Mouse (Mus musculus): ENCODE results near the gene Gm39566. TPM values are rescaled to one million over a fixed set of nuclear protein-coding genes. Genes with fewer than 3 reads are reported as not detected.

Gene Gm39566
- polyA plus RNA-seq, 1 experiment from 2014 or later: not detected

- Histone ChIP-seq H3K36me3 (replicated peaks) (peaks cover 46% of the 10 kb centered on the region), H3K4me3 (no peak overlapping the region), H3K4me1 (peaks cover 9% of the 10 kb centered on the region; the same call in 1 of the 2 replicates), H3K27ac (replicated peaks) (no peak overlapping the region), H3K27me3 (replicated peaks; ENCODE audit: low read depth, poor library complexity, severe bottlenecking) (no peaks in the 10 kb centered on the region), H3K9me3 (peaks cover 7% of the 10 kb centered on the region; the same call in 1 of the 2 replicates)
- no peak for DNase-seq (ENCODE audit: low spot score)
- WGBS: 75% methylated on average over 2 of the region's 2 CpGs
Observed at GRCm38 (mm10) chr11:69823456-69823855, 8.4 kb upstream of the Gm39566 start.

- 85% methylated on average over 3 of the region's 3 CpGs for WGBS
- Histone ChIP-seq H3K9me3 (peaks cover 13% of the 10 kb centered on the region; the same call in 1 of the 2 replicates), H3K36me3 (replicated peaks) (peaks cover 32% of the 10 kb centered on the region), H3K27me3 (replicated peaks; ENCODE audit: low read depth, poor library complexity, severe bottlenecking) (no peaks in the 10 kb centered on the region), H3K4me3 (no peak within 1 kb of the TSS), H3K27ac (replicated peaks) (no peak within 1 kb of the TSS), H3K4me1 (peaks cover 9% of the 10 kb centered on the region; the same call in 1 of the 2 replicates)
- no peak for DNase-seq (ENCODE audit: low spot score)
Observed at GRCm38 (mm10) chr11:69822080-69822479, 7.0 kb upstream of the Gm39566 start, which contains the start of gene Spem1. Gene Spem1 (minus strand): TSS chr11:69822180.

DNA sequence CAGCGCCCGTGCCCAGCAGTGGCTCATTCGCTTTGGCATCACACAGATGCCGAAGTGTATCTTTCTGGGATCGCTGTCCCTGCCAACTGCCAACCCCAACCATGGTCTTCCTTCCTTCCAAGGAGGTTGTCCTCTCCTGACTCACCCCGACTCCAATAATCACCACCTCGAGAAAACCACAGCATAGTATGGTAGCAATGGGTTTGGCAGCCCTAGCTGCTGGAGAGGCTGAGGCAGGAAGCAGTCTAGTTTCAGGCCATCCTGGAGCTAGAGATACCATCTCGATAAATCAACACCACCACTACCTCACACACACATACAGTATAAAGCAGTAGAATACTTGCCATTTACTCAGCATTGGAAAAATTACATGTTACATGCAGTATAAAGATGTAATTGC, 3.8 kb upstream of the Gm39566 start:
- H3K4me3 ChIP-seq: no peak overlapping the region
- DNase-seq (ENCODE audit: low spot score): no peak
- 91% methylated on average over 8 of the region's 8 CpGs for WGBS
- peaks cover 4% of the 10 kb centered on the region; the same call in 1 of the 2 replicates for H3K4me1 ChIP-seq
- H3K27me3 ChIP-seq (replicated peaks; ENCODE audit: low read depth, poor library complexity, severe bottlenecking): no peaks in the 10 kb centered on the region; the same call in 1 of the 2 replicates
- H3K9me3 ChIP-seq: peaks cover 15% of the 10 kb centered on the region; the same call in 1 of the 2 replicates
- H3K36me3 ChIP-seq (replicated peaks): peaks cover under 1% of the 10 kb centered on the region
- no peak overlapping the region for H3K27ac ChIP-seq (replicated peaks)

DNA sequence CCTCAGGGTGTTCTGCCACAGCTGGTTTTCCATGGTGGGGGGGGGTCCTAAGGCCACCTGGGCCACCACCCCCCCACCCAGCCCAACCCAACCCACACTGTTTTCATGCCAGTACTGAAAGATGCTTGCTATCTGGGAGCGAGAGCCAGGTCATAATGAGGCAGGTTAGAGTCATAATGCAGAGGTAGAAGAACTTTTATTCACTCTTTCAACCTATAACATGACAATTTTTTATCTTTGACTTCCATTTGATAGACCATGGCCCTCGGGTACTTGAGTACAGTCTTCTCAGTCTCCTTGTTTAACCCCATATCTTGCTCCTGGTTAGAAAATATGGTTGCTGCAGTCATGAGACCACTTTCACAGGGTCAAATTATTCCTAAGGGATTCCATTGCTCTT, 3.3 kb upstream of the Gm39566 start, which contains the start of gene Spem2:
Gene Spem2 (minus strand): TSS at position 101 of the 400 bp plus-strand sequence.
- H3K27me3 ChIP-seq (replicated peaks; ENCODE audit: low read depth, poor library complexity, severe bottlenecking): no peaks in the 10 kb centered on the region; the same call in 1 of the 2 replicates
- H3K9me3 ChIP-seq: peaks cover 15% of the 10 kb centered on the region; the same call in 1 of the 2 replicates
- no peaks in the 10 kb centered on the region for H3K36me3 ChIP-seq (replicated peaks)
- 80% methylated on average over 2 of the region's 2 CpGs for WGBS
- no peaks in the 10 kb centered on the region for H3K4me1 ChIP-seq
- no peak within 1 kb of the TSS for H3K27ac ChIP-seq (replicated peaks)
- DNase-seq (ENCODE audit: low spot score): no peak
- no peak within 1 kb of the TSS for H3K4me3 ChIP-seq

GRCm38 (mm10) chr11:69816520-69816919, 1.4 kb upstream of the Gm39566 start:
- Histone ChIP-seq H3K9me3 (peaks cover 15% of the 10 kb centered on the region; the same call in 1 of the 2 replicates), H3K4me1 (no peaks in the 10 kb centered on the region), H3K27ac (replicated peaks) (no peak overlapping the region), H3K4me3 (no peak overlapping the region), H3K36me3 (replicated peaks) (no peaks in the 10 kb centered on the region), H3K27me3 (replicated peaks; ENCODE audit: low read depth, poor library complexity, severe bottlenecking) (no peaks in the 10 kb centered on the region; the same call in 1 of the 2 replicates)
- no peak for DNase-seq (ENCODE audit: low spot score)
- 92% methylated on average over 12 of the region's 12 CpGs for WGBS

DNA sequence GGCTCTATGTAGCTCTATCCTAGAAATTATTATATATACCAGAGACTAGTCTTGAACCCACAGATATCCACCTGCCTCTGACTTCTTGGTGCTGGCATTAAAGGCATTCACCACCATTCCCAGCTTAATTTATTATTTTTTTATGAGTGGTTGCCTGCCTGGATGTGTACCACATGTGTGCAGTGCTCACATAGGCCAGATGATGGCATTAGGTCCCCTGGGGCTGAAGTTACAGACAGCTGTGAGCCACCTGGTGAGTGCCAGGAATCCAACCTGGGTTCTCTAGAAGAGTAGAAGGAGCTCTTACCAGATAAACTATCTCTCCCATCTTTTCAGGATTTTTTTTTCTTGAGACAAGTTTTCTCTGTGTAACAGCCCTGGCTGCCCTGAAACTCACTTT, 4.8 kb downstream of the Gm39566 start:
- DNase-seq (ENCODE audit: low spot score): no peak
- no peaks in the 10 kb centered on the region for H3K36me3 ChIP-seq (replicated peaks)
- H3K27ac ChIP-seq (replicated peaks): no peak overlapping the region
- no peaks in the 10 kb centered on the region; the same call in 1 of the 2 replicates for H3K9me3 ChIP-seq
- no peaks in the 10 kb centered on the region for H3K4me1 ChIP-seq
- H3K27me3 ChIP-seq (replicated peaks; ENCODE audit: low read depth, poor library complexity, severe bottlenecking): peaks cover 22% of the 10 kb centered on the region
- no peak overlapping the region for H3K4me3 ChIP-seq

DNA sequence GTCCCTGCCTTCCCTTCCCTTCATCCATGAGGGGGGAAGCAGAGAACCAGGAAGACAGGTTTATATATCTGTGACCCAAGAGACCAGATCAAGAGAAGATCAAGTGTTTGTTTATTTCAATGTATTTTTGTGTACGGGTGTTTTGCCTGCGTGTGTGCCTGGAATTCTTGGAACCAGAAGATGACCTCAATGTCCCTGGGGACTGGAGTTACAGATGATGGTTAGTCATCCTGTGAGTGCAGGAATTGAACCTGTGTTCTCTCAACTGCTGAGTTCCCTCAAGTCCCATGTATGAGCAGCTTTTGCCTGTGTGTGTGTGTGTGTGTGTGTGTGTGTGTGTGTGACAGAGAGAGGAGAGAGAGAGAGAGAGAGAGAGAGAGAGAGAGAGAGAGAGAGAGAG, 7.5 kb downstream of the Gm39566 start:
- no peak for DNase-seq (ENCODE audit: low spot score)
- H3K4me1 ChIP-seq: peaks cover 25% of the 10 kb centered on the region
- H3K27me3 ChIP-seq (replicated peaks; ENCODE audit: low read depth, poor library complexity, severe bottlenecking): peaks cover 49% of the 10 kb centered on the region
- H3K9me3 ChIP-seq: no peaks in the 10 kb centered on the region; the same call in 1 of the 2 replicates
- no peaks in the 10 kb centered on the region for H3K36me3 ChIP-seq (replicated peaks)
- WGBS: 84% methylated on average over 2 of the region's 2 CpGs
- H3K27ac ChIP-seq (replicated peaks): no peak overlapping the region
- H3K4me3 ChIP-seq: no peak overlapping the region

DNA sequence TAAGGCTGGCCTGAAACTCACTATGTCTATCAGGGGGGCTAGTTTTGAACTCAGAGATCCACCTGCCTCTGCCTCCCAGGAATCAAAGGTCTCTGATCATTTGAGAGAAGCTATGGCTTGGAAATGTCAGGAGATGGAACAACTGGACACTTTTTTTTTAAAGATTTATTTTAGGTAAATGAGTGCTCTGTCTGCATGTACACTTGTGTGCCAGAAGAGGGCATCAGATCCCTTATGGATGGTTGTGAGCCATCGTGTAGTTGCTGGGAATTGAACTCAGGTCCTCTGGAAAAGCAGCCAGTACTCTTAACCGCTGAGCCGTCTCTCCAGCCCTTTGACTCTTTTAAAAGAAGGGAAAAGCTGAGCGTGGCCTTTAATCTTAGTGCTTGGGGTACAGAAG, 8.7 kb downstream of the Gm39566 start:
- no peak overlapping the region for H3K27ac ChIP-seq (replicated peaks)
- H3K9me3 ChIP-seq: no peaks in the 10 kb centered on the region; the same call in 1 of the 2 replicates
- DNase-seq (ENCODE audit: low spot score): no peak
- H3K4me1 ChIP-seq: peaks cover 38% of the 10 kb centered on the region
- H3K36me3 ChIP-seq (replicated peaks): no peaks in the 10 kb centered on the region
- WGBS: 81% methylated on average over 4 of the region's 4 CpGs
- H3K4me3 ChIP-seq: no peak overlapping the region
- peaks cover 61% of the 10 kb centered on the region for H3K27me3 ChIP-seq (replicated peaks; ENCODE audit: low read depth, poor library complexity, severe bottlenecking)

GRCm38 (mm10) chr11:69804972-69805909, 9.9 kb downstream of the Gm39566 start, which contains the start of gene Tmem102:
Gene Tmem102 (minus strand): TSS chr11:69805624.
- peak within 1 kb of the TSS; percentile 67 for H3K4me3 ChIP-seq
- H3K4me1 ChIP-seq: peaks cover 49% of the 10 kb centered on the region
- peaks cover 73% of the 10 kb centered on the region for H3K27me3 ChIP-seq (replicated peaks; ENCODE audit: low read depth, poor library complexity, severe bottlenecking)

DNA sequence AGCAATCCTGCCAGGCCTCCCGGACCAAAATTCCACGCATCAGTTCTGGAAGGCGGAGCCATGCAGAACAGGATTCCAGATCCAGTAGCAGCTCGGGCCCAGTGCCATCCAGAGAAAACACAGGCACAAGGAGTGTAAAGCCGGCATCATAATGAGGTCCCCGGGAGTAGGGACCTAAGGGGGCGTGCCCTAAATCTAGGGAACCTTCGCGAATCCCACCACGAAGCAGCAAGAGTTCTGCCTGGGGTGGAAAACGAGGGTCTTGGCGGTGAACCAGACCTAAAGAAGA, 10.5 kb downstream of the Gm39566 start:
- no peak for DNase-seq (ENCODE audit: low spot score)
- WGBS: 5% methylated on average over 12 of the region's 12 CpGs
- Histone ChIP-seq H3K9me3 (no peaks in the 10 kb centered on the region; the same call in 1 of the 2 replicates), H3K27ac (replicated peaks) (no peak overlapping the region), H3K4me3 (peak overlapping the region; percentile 67), H3K36me3 (replicated peaks) (no peaks in the 10 kb centered on the region), H3K27me3 (replicated peaks; ENCODE audit: low read depth, poor library complexity, severe bottlenecking) (peaks cover 79% of the 10 kb centered on the region), H3K4me1 (peaks cover 55% of the 10 kb centered on the region)

More at GRCm38 (mm10) chr11:69804972-69805909, 9.9 kb downstream of the Gm39566 start, which contains the start of gene Tmem102:
- no peak within 1 kb of the TSS for H3K27ac ChIP-seq (replicated peaks)
- WGBS: 4% methylated on average over 29 of the region's 29 CpGs
- peak; percentile 37 for DNase-seq (ENCODE audit: low spot score)
- H3K36me3 ChIP-seq (replicated peaks): no peaks in the 10 kb centered on the region
- no peaks in the 10 kb centered on the region; the same call in 1 of the 2 replicates for H3K9me3 ChIP-seq

DNA sequence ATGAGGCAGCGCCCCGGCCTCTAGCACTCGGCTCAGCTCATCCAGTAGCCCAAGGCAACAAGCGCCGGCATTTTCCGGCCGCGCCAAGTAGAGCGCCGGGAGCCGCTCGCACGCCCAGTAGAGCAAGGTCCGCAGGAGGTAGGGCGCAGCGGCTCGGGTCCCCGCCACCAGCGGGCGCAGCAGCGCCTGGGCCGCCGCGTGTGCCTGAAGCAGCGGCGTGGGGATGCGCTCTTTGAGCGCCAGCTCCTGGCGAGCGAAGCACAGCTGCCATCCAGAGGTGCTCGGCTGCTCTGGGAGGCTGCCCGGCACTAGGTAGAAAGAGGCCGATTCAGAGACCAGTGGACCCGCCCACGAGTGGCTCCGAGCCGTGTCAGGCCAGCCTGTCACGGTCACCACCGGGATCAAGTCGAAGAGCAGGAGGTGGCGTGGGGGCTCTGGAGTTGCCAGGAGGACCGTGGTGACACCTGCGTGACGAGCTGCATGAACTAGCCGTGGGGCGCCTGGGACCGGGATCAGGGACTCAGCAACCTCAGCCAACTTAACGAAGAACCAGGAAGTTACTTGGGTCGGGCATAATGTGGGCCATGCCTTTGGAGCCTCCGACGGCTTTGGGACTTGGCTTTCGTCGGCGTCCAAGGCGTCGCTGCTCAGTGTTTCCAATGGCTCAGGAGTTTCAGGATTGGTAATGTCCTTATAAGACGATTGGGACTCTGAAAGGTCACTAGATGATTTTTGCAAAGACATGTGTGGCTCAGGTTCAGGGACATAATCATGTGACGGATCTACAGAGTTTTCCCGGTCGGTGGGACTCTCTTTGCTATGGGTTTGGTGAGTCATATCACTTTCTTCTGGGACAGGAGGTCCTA, 11.1 kb downstream of the Gm39566 start:
- Histone ChIP-seq H3K27ac (replicated peaks) (peak overlapping the region; percentile 31), H3K9me3 (no peaks in the 10 kb centered on the region; the same call in 1 of the 2 replicates), H3K27me3 (replicated peaks; ENCODE audit: low read depth, poor library complexity, severe bottlenecking) (peaks cover 85% of the 10 kb centered on the region), H3K4me1 (peaks cover 61% of the 10 kb centered on the region), H3K4me3 (peak overlapping the region; percentile 67), H3K36me3 (replicated peaks) (no peaks in the 10 kb centered on the region)
- peak; percentile 84 for DNase-seq (ENCODE audit: low spot score)
- WGBS: 1% methylated on average over 60 of the region's 60 CpGs

GRCm38 (mm10) chr11:69803328-69803727, 11.8 kb downstream of the Gm39566 start:
- Histone ChIP-seq H3K4me1 (peaks cover 63% of the 10 kb centered on the region), H3K27me3 (replicated peaks; ENCODE audit: low read depth, poor library complexity, severe bottlenecking) (peaks cover 92% of the 10 kb centered on the region), H3K9me3 (no peaks in the 10 kb centered on the region; the same call in 1 of the 2 replicates), H3K27ac (replicated peaks) (peak overlapping the region; percentile 31), H3K36me3 (replicated peaks) (no peaks in the 10 kb centered on the region), H3K4me3 (peak overlapping the region; percentile 67)
- DNase-seq (ENCODE audit: low spot score): no peak
- 2% methylated on average over 12 of the region's 12 CpGs for WGBS
